Mouse (Mus musculus) liver, embryonic 14.5 days (tissue): ENCODE measurements around the gene Zar1l. TPM values are rescaled to one million over a fixed set of nuclear protein-coding genes. Genes with fewer than 3 reads are reported as not detected.

Experiments used
- ATAC-seq: fragments of 200-750 bp; cut with Nextera tagmentation; 2 replicates; pipeline ENCODE4 v1.8.0; 2017; ENCODE audit warnings: moderate number of reproducible peaks, mild to moderate bottlenecking, moderate library complexity; ENCODE audit not compliant: insufficient read depth
- DNase-seq, 3 experiments: peaks; one replicate each; pipeline ENCODE4 v3.0.0-alpha.2; 2012 to 2013; ENCODE audit warnings: low read depth in 3 of 3, low spot score in 3 of 3
- H3K27ac ChIP-seq: fragments of 300-500 bp; sonication (generic); 2 replicates; pipeline ENCODE4 v1.5.1; 2014; ENCODE audit warnings: moderate library complexity, mild to moderate bottlenecking, control low read depth, inconsistent platforms
- H3K27me3 ChIP-seq: fragments of 300-500 bp; sonication (generic); 2 replicates; pipeline ENCODE4 v1.6.1; 2014; ENCODE audit warnings: mild to moderate bottlenecking, low read length, moderate library complexity; ENCODE audit not compliant: control insufficient read depth, insufficient read depth
- H3K36me3 ChIP-seq: fragments of 300-500 bp; sonication (generic); replicated peaks from 2 replicates; pipeline ENCODE4 v1.6.1; 2014; ENCODE audit warnings: low read depth; ENCODE audit not compliant: control insufficient read depth, insufficient read depth
- H3K4me1 ChIP-seq, 2 experiments: fragments of 200-500 bp in 1 of 2; fragments of 300-500 bp in 1 of 2; sonication (generic) in 1 of 2; replicated peaks; 2 replicates each; pipeline ENCODE4 v1.6.1; 2012 to 2014; ENCODE audit warnings: antibody characterized with exemption in 1 of 2, inconsistent platforms in 1 of 2, low read length in 1 of 2; ENCODE audit not compliant: control insufficient read depth in 2 of 2, insufficient read depth in 2 of 2
- H3K4me2 ChIP-seq: fragments of 300-500 bp; sonication (generic); 2 replicates; pipeline ENCODE4 v1.6.1; 2014; ENCODE audit warnings: low read depth, mild to moderate bottlenecking, control low read depth, moderate library complexity
- H3K4me3 ChIP-seq, 2 experiments: fragments of 200-500 bp in 1 of 2; fragments of 300-500 bp in 1 of 2; sonication (generic) in 1 of 2; 2 replicates each; pipeline ENCODE4 v1.5.1; 2012 to 2014; ENCODE audit warnings: low read depth in 2 of 2, low read length in 2 of 2, mild to moderate bottlenecking in 2 of 2, control low read depth in 1 of 2, inconsistent platforms in 1 of 2, moderate library complexity in 1 of 2; ENCODE audit not compliant: insufficient read depth in 1 of 2
- H3K9ac ChIP-seq: fragments of 300-500 bp; sonication (generic); replicated peaks from 2 replicates; pipeline ENCODE4 v1.6.1; 2014; ENCODE audit warnings: mild to moderate bottlenecking, control low read depth, moderate library complexity
- H3K9me3 ChIP-seq: fragments of 300-500 bp; sonication (generic); 2 replicates; pipeline ENCODE4 v1.6.1; 2016; ENCODE audit warnings: low read length, mixed read lengths; ENCODE audit not compliant: control insufficient read depth
- CTCF ChIP-seq: IDR thresholded peaks from 2 replicates; pipeline ENCODE4 v1.5.1; 2016; ENCODE audit warnings: antibody characterized with exemption, low read depth, control low read depth
- EP300 ChIP-seq: IDR thresholded peaks from 2 replicates; pipeline ENCODE4 v1.6.1; 2016; ENCODE audit warnings: antibody characterized with exemption, low read depth
- WGBS: fragments of 180-500 bp; shearing (Covaris S2); extraction: QIAGEN DNeasy Blood & Tissue Kit; methylation state at CpG from one replicate; pipeline ENCODE4 v1.1.7; 2014; ENCODE audit not compliant: insufficient replicate concordance; 5-methylcytosine and 5-hydroxymethylcytosine counted together
- polyA plus RNA-seq, 2 experiments: library from polyadenylated mRNA; depleted of rRNA in 1 of 2; stranded (reverse) in 1 of 2; unstranded in 1 of 2; fragments of >200 nt; fragmentation: Nextera tagmentation in 1 of 2; extraction: Ambion mirVana in 1 of 2; gene quantifications; 2 replicates each; pipeline versions ENCODE4 v1.2.1 to v1.2.3; 2012 to 2014

The Zar1l gene
- polyA plus RNA-seq (2012; rRNA removed) = not detected in 2 replicates
- not detected in 2 replicates for polyA plus RNA-seq (2014; fragmentation: Nextera tagmentation; extraction: Ambion mirVana)

- WGBS = 51% methylated on average over 4 of the region's 4 CpGs
- ATAC-seq (no peak), DNase-seq (no peak)
- no peaks in the 10 kb centered on the region for H3K9me3 ChIP-seq
- H3K4me3 ChIP-seq = no peak within 1 kb of the TSS
- H3K9ac ChIP-seq = no peak within 1 kb of the TSS
- no peak within 1 kb of the TSS for H3K4me2 ChIP-seq
- H3K4me1 ChIP-seq = peaks cover under 1 to 1% of the 10 kb centered on the region in 2 experiments; a peak in 1 of 4 replicates
- no peaks in the 10 kb centered on the region for H3K36me3 ChIP-seq
- no peaks in the 10 kb centered on the region for H3K27me3 ChIP-seq
- H3K27ac ChIP-seq = no peak within 1 kb of the TSS
- TF ChIP-seq EP300 (no peak), CTCF (no peak)
Measured at GRCm38 (mm10) chr5:150518064-150518463, at the start of gene Zar1l. TSS of gene Zar1l (minus strand) at chr5:150518164.

- no peak overlapping the region for H3K27ac ChIP-seq
- no peak overlapping the region for H3K4me2 ChIP-seq
- peaks cover 40% of the 10 kb centered on the region for H3K36me3 ChIP-seq
- WGBS = 87% methylated on average over 5 of the region's 5 CpGs
- no peak overlapping the region for H3K9ac ChIP-seq
- DNase-seq = no peak
- TF ChIP-seq CTCF = no peak
- TF ChIP-seq EP300 = no peak
- no peaks in the 10 kb centered on the region for H3K4me1 ChIP-seq
- H3K4me3 ChIP-seq = no peak overlapping the region
- ATAC-seq = no peak
- no peaks in the 10 kb centered on the region for H3K9me3 ChIP-seq
- H3K27me3 ChIP-seq = no peaks in the 10 kb centered on the region
Measured at GRCm38 (mm10) chr5:150566971-150567370, 49.0 kb upstream of the Zar1l start.

- Histone ChIP-seq H3K27me3 (no peaks in the 10 kb centered on the region), H3K4me1 (no peaks in the 10 kb centered on the region; a peak in 1 of 4 replicates), H3K9me3 (no peaks in the 10 kb centered on the region), H3K4me3 (no peak overlapping the region), H3K27ac (no peak overlapping the region), H3K4me2 (no peak overlapping the region), H3K9ac (no peak overlapping the region), H3K36me3 (peaks cover 40% of the 10 kb centered on the region)
- no peak for ATAC-seq
- DNase-seq = no peak
- WGBS = 73% methylated on average over 3 of the region's 3 CpGs
- TF ChIP-seq CTCF (no peak), EP300 (no peak)
Measured at GRCm38 (mm10) chr5:150566226-150566625, 48.3 kb upstream of the Zar1l start.

- H3K27ac ChIP-seq = no peak overlapping the region
- no peaks in the 10 kb centered on the region for H3K9me3 ChIP-seq
- no peak overlapping the region for H3K9ac ChIP-seq
- H3K4me1 ChIP-seq = no peaks in the 10 kb centered on the region; a peak in 1 of 4 replicates
- no peak for ATAC-seq
- H3K27me3 ChIP-seq = no peaks in the 10 kb centered on the region
- H3K36me3 ChIP-seq = peaks cover 44% of the 10 kb centered on the region
- TF ChIP-seq EP300 (no peak), CTCF (no peak)
- 85% methylated on average over 6 of the region's 6 CpGs for WGBS
- no peak for DNase-seq
- H3K4me3 ChIP-seq = no peak overlapping the region
- H3K4me2 ChIP-seq = no peak overlapping the region
Measured at GRCm38 (mm10) chr5:150564426-150564825, 46.5 kb upstream of the Zar1l start.

GRCm38 (mm10) chr5:150561783-150562182 is 43.8 kb upstream of the Zar1l start:
- H3K36me3 ChIP-seq = peaks cover 50% of the 10 kb centered on the region
- no peak overlapping the region for H3K4me2 ChIP-seq
- 72% methylated on average over 5 of the region's 5 CpGs for WGBS
- H3K9ac ChIP-seq = no peak overlapping the region
- DNase-seq (no peak), ATAC-seq (no peak)
- no peak overlapping the region for H3K27ac ChIP-seq
- no peak for TF ChIP-seq CTCF
- no peak for TF ChIP-seq EP300
- H3K9me3 ChIP-seq = no peaks in the 10 kb centered on the region
- H3K4me3 ChIP-seq = no peak overlapping the region
- no peaks in the 10 kb centered on the region for H3K27me3 ChIP-seq
- no peaks in the 10 kb centered on the region; a peak in 1 of 4 replicates for H3K4me1 ChIP-seq
